Mouse (Mus musculus): Measurements from ENCODE around the gene Rgs10.

DNA sequence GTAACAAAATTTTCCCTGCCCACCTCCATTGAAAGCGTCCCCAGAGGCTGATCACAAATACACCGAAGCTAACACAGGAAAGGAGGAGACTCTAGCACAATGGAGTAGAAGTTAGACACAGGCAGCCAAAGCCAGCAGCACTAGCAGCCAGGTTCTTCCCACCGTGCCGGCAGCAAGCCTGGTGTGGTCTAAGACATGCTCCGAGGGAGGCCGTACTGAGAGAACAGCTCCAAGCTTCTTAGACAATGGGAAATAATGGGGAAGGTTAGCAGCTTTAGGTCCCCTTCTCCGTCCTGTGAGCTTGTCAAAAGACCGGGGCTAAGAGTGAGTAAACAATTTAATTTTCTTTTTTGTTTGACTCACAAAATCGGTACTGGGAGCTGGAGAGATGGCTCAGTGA is 1.1 kb upstream of the Rgs10 start:
- TF ChIP-seq EP300 (IDR thresholded peaks at IDR 0.05; ENCODE audit: low read depth) (no peak), CTCF (IDR thresholded peaks at IDR 0.05; ENCODE audit: low read depth) (no peak)
